ENCODE assay signal across 20 mouse cellular contexts in the genomic region with DNA sequence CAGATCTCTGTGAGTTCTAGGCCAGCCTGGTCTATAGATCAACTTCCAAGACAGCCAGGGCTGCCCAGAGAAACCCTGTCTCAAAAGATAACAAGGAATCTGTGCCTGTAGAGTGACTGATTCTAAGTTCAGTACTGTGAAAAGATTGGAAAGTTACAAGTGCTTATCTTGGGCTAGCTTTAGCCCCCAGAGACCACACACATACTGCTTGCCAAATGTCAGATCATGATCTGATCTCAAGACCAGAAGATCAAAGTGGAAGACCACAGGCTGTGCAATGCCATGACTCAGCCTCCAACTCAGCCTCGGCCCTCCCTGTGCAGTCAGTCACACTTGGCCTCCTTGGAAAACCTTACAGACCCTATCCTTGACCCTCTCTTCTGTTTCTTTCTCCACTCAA. TPM values are rescaled to one million over a fixed set of nuclear protein-coding genes. Genes with fewer than 3 reads are reported as not detected.
DNase-seq lines count a peak whose midpoint lies in the region; ATAC-seq lines count a peak whose summit lies in the region.
"Had no signal": no experiment of that assay in that cellular context is flagged by ENCODE, and none has a peak within 500 bp of the region (broad histone marks: within the 10 kb centered on the region; RNA-seq: fewer than 3 reads in every experiment).

No protein-coding gene starts in this region.

- peak; percentile 47; the same call in 1 of the 2 replicates for ATAC-seq in megakaryocyte-erythroid progenitor cell, adult 5-6 weeks (replicated peaks; ENCODE audit: low FRiP score, low TSS enrichment, poor library complexity, severe bottlenecking)
- ATAC-seq: forebrain, embryonic 13.5 days; forebrain, postnatal 0 days; intestine, embryonic 15.5 days had no signal

- no peaks in the 10 kb centered on the region for H3K27me3 ChIP-seq in embryonic facial prominence, embryonic 10.5 days (replicated peaks; ENCODE audit: low read depth, poor library complexity, severe bottlenecking)
- H3K27me3 ChIP-seq: forebrain, embryonic 13.5 days; heart, embryonic 12.5 days; intestine, embryonic 15.5 days had no signal

- no peak overlapping the region for H3K4me3 ChIP-seq in embryonic facial prominence, embryonic 10.5 days
- H3K4me3 ChIP-seq: forebrain, embryonic 13.5 days; gastrocnemius, adult 2 months; heart, embryonic 12.5 days; hindbrain, embryonic 10.5 days; intestine, embryonic 15.5 days had no signal

- 81% methylated on average over 1 of the region's 1 CpGs for WGBS in embryonic facial prominence, embryonic 10.5 days

- no peaks in the 10 kb centered on the region for H3K9me3 ChIP-seq in embryonic facial prominence, embryonic 10.5 days
- H3K9me3 ChIP-seq: forebrain, embryonic 13.5 days; heart, embryonic 12.5 days; hindbrain, embryonic 10.5 days; intestine, embryonic 15.5 days had no signal

- DNase-seq in adrenal gland, postnatal 36 days, result peak; percentile 35 to 57
- DNase-seq in adrenal gland, postnatal 25 days, result no peak
- DNase-seq in 3T3-L1 (ENCODE audit: low read depth, low spot score) (peak; percentile 64), 416B (ENCODE audit: low read depth) (peak; percentile 82)
- DNase-seq in embryonic facial prominence, embryonic 10.5 days (ENCODE audit: low spot score), result no peak
- DNase-seq: cerebellum, adult 18-20 months; cerebellum, adult 9-11 months; cerebellum, postnatal 36 days; forebrain, postnatal 0 days; gastrocnemius, adult 2 months; gastrocnemius, postnatal 25 days had no signal

- peaks cover 96% of the 10 kb centered on the region for H3K36me3 ChIP-seq in embryonic facial prominence, embryonic 10.5 days (replicated peaks)

- H3K4me1 ChIP-seq in embryonic facial prominence, embryonic 10.5 days, result no peaks in the 10 kb centered on the region
- H3K4me1 ChIP-seq: forebrain, embryonic 13.5 days; heart, embryonic 12.5 days; hindbrain, embryonic 10.5 days; intestine, embryonic 15.5 days had no signal

- no peak overlapping the region for H3K27ac ChIP-seq in embryonic facial prominence, embryonic 10.5 days (replicated peaks)
- H3K27ac ChIP-seq: forebrain, embryonic 13.5 days; gastrocnemius, adult 2 months; hindbrain, embryonic 10.5 days; hindbrain, embryonic 14.5 days; intestine, embryonic 15.5 days had no signal

RNA-seq across cellular contexts. Expression of a gene that starts 7.6 kb away (rescaled TPM):
- not detected for total RNA-seq in adrenal gland, postnatal 36 days (2021)
- total RNA-seq in adrenal gland, postnatal 25 days (2021), result not detected in 2 replicates
- 4.3 TPM in 1 of 2 replicates, not detected in the other for total RNA-seq in megakaryocyte-erythroid progenitor cell, adult 5-6 weeks (2014; fragmentation: Nextera tagmentation)
- total RNA-seq in megakaryocyte-erythroid progenitor cell, adult 5-6 weeks (2017), result 4.5 TPM in 1 of 2 replicates, not detected in the other
- polyA plus RNA-seq in embryonic facial prominence, embryonic 10.5 days (2016; fragmentation: Nextera tagmentation; extraction: Ambion mirVana), result not detected in 2 replicates
- total RNA-seq: gastrocnemius, adult 2 months; gastrocnemius, postnatal 25 days; heart, postnatal 25 days had no signal
- polyA plus RNA-seq: embryonic facial prominence, embryonic 14.5 days; forebrain, embryonic 13.5 days; forebrain, postnatal 0 days; heart, embryonic 12.5 days; heart, embryonic 16.5 days; hindbrain, embryonic 10.5 days; hindbrain, embryonic 14.5 days; intestine, embryonic 15.5 days had no signal

RNA-seq across cellular contexts. Expression of a gene that starts 19.6 kb away (rescaled TPM):
- 10 to 100 TPM; 34.2 to 34.8 TPM for total RNA-seq in adrenal gland, postnatal 36 days (2021)
- 36.3 and 44.4 TPM in 2 replicates for total RNA-seq in adrenal gland, postnatal 25 days (2021)
- total RNA-seq in megakaryocyte-erythroid progenitor cell, adult 5-6 weeks (2014; fragmentation: Nextera tagmentation), result 45.5 and 63.9 TPM in 2 replicates
- total RNA-seq in megakaryocyte-erythroid progenitor cell, adult 5-6 weeks (2017), result 56.5 and 63.8 TPM in 2 replicates
- 17.6 and 19.7 TPM in 2 replicates for polyA plus RNA-seq in embryonic facial prominence, embryonic 10.5 days (2016; fragmentation: Nextera tagmentation; extraction: Ambion mirVana)

RNA-seq across cellular contexts. Expression of a gene that starts 29.0 kb away (rescaled TPM):
- 10 to 100 TPM; 38.0 to 41.1 TPM for total RNA-seq in adrenal gland, postnatal 36 days (2021)
- 41.9 and 51.4 TPM in 2 replicates for total RNA-seq in adrenal gland, postnatal 25 days (2021)
- 15.7 and 28.8 TPM in 2 replicates for total RNA-seq in megakaryocyte-erythroid progenitor cell, adult 5-6 weeks (2014; fragmentation: Nextera tagmentation)
- total RNA-seq in megakaryocyte-erythroid progenitor cell, adult 5-6 weeks (2017), result 19.4 and 21.3 TPM in 2 replicates
- 38.5 and 39.1 TPM in 2 replicates for polyA plus RNA-seq in embryonic facial prominence, embryonic 10.5 days (2016; fragmentation: Nextera tagmentation; extraction: Ambion mirVana)

RNA-seq across cellular contexts. Expression of a gene that starts 49.1 kb away (rescaled TPM):
- 10 to 100 TPM; 51.9 to 66.8 TPM for total RNA-seq in adrenal gland, postnatal 36 days (2021)
- total RNA-seq in adrenal gland, postnatal 25 days (2021), result 60.3 and 60.9 TPM in 2 replicates
- total RNA-seq in megakaryocyte-erythroid progenitor cell, adult 5-6 weeks (2014; fragmentation: Nextera tagmentation), result 22.8 and 23.1 TPM in 2 replicates
- total RNA-seq in megakaryocyte-erythroid progenitor cell, adult 5-6 weeks (2017), result 10.9 and 17.8 TPM in 2 replicates
- polyA plus RNA-seq in embryonic facial prominence, embryonic 10.5 days (2016; fragmentation: Nextera tagmentation; extraction: Ambion mirVana), result 76.0 and 82.2 TPM in 2 replicates

Comparison
In these comparisons a context has a peak if more than half of its experiments do, and no peak if none do; other contexts are left out.
1. DNase-seq: peak in adrenal gland, postnatal 36 days (2 of 2), 3T3-L1 (single experiment) and 416B (single experiment); none in adrenal gland, postnatal 25 days (single experiment) and embryonic facial prominence, embryonic 10.5 days (single experiment).